Mouse (Mus musculus) liver, embryonic 18 days (tissue): ENCODE data around the gene Gltpd2. TPM values are rescaled to one million over a fixed set of nuclear protein-coding genes. Genes with fewer than 3 reads are reported as not detected.

Source experiments
- polyA plus RNA-seq: library from polyadenylated mRNA; depleted of rRNA; stranded (reverse); fragments of >200 nt; gene quantifications from 2 replicates; pipeline ENCODE4 v1.2.3, GENCODE M21; 2012; rRNA removed

The Gltpd2 gene
- 20.0 TPM in 2 replicates for polyA plus RNA-seq

GRCm38 (mm10) chr11:70518923-70519322 lies at the start of gene Gltpd2:
TSS of gene Gltpd2 (plus strand) at chr11:70519196.

GRCm38 (mm10) chr11:70504970-70505369 lies 14.0 kb upstream of the Gltpd2 start, which contains the start of gene Tm4sf5:
TSS of gene Tm4sf5 (plus strand) at chr11:70505244.

DNA sequence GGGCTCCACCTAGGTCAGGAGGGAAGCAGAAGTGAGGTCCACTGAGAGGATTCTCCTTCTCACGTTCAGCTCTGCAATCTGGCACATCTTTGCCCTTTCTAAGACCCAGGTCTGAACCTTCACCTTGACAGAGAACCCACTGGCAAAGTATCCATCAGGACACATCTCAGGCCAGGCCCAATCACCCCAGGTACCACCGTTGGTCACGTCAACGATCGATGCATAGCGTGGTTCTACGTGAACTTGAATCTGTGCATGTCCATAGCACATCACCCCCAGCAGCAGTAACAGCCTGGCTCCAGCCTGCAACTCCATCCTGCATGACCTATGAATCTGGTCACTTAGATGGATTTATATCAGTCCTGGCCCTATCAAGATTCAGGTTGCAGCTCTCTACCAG lies 4.7 kb upstream of the Gltpd2 start, which contains the start of gene Vmo1:
Gene Vmo1, minus strand, starts transcription at position 329 of the 400 bp plus-strand sequence.

DNA sequence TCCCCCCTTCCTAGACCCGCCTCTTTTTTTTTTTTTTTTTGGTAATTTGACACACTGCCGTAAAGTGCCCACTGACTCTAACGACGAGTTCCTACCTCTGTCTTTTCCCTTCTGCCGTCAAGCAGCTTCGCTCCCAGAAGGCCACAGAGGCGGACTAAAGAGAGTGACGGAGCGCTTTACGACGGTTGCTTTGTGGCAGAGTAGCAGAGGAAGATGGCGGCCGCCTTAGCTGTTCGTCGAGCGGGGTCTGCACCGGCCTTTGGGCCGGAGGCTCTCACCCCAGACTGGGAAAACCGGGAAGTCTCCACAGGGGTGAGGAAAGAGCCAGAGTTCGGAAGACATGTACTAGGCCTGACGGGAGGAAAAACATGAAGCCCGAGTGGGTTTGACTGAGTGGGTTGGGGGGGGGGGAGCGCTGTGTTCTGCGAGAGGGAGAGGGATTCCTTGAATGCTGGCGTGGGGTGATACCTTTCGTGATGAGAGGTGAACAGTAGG lies 6.2 kb downstream of the Gltpd2 start, which contains the start of gene Psmb6:
Gene Psmb6, plus strand, starts transcription at position 184 of the 495 bp plus-strand sequence.

DNA sequence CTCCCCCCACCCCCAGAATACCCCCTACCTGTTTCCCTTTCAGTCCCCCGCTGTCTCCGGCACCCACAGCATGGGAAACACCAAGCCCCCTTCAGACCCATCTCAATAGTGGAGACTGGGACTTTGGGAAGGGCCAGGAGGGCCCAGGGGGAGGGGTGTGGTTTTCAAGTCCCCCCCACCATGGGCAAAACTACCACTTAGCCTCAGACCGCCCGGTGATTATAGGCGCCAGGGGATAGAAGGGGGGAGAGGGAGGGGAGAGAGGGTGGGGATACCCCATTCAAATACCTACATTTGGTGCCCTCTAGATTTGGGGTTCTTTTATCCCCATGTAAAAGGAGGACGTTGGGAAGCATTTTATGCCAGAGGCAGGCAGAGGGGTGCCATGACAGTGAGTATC lies 13.8 kb downstream of the Gltpd2 start, which contains the start of gene Gm40193:
Gene Gm40193, minus strand, starts transcription at position 101 of the 400 bp plus-strand sequence.

DNA sequence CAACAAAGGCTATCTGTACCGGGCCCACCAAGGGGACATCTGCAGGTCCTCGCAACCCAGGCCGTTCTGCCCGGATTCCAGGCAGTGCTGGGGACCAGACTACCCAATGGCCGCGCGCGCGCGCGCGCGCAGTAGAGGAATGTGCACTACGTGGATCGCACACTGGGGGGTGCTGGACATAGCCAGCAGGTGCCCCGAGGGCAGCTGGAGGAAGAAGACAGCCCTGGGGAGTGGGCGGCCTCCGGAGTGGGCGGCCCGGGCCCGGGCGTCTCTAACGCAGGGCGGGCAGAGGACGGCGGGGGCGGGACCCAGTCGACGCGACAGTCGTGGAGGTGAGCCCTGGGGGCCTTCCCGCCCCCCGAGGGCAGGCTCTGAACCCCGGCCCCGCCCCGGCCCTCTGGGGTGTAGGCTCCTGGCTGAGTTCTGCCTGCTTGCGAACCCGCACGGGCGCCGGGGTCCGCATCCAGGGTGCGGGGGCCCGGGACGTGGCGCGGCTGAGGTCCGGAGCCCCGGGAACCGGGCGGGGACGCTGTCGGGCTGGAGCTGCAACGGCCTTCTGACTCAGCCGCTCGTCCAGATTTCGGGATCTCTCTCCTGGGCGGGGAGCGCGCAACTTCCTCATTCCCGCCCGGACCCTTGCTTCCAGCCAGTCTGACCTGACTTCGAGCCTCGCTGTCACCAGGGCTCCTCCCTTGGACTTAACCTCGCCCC lies 21.0 kb downstream of the Gltpd2 start, which contains the start of gene Pld2:
Gene Pld2, plus strand, starts transcription at position 188 of the 711 bp plus-strand sequence.

DNA sequence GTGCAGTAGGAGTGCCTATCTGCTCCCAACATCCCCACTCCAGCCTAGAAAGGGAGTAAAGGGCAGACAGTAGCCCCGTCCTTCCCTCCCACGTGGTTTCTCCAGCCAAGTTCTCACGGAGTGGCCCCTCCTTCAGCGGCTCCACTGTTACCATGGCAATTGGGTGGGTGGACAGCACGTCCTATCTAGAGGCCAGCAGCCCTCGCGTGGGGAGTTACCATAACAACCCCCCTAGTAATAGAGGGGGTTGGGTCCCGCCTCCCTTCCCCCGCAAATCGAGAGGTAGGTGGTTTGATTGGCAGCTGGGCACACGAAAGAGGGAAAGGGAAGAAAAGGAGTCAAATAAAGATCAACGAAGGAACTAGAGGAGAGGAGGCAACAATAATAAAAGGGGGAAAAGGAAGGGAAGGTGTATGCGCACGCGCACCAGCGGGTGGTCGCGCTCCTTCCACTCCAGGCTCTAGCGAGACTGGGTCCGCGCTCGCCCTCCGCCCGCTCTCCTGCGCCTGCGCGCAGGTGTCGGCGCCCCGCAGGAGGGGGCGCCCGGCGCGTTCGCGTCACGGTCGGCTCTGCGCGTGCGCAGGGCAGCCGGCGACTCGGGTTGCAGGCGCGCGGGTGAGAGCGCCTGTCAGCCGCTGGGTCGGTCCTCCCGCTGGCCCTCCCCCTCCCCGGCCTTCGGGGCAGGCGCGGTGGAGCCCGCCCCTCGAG lies 43.4 kb downstream of the Gltpd2 start, which contains the start of gene Mink1:
Gene Mink1, plus strand, starts transcription at position 595 of the 708 bp plus-strand sequence.

Other genes starting within 250 kb of the Gltpd2 start
- gene Alox12e, start 196.6 kb upstream of the Gltpd2 start, polyA plus RNA-seq, result 0.07 and 0.15 TPM in 2 replicates
- 2.7 and 4.3 TPM in 2 replicates for gene Alox15, start 167.2 kb upstream of the Gltpd2 start, polyA plus RNA-seq
- gene Pelp1, start 109.2 kb upstream of the Gltpd2 start, polyA plus RNA-seq, result 6.3 and 7.7 TPM in 2 replicates
- 38.7 and 50.6 TPM in 2 replicates for gene Arrb2, start 86.6 kb upstream of the Gltpd2 start, polyA plus RNA-seq
- gene Med11, start 67.3 kb upstream of the Gltpd2 start, polyA plus RNA-seq, result 13.6 and 15.2 TPM in 2 replicates
- 0.85 and 0.97 TPM in 2 replicates for gene Zmynd15, start 59.8 kb upstream of the Gltpd2 start, polyA plus RNA-seq
- 6.0 and 7.3 TPM in 2 replicates for gene Cxcl16, start 59.2 kb upstream of the Gltpd2 start, polyA plus RNA-seq
- 0.95 and 1.3 TPM in 2 replicates for gene Tm4sf5, start 14.0 kb upstream of the Gltpd2 start, polyA plus RNA-seq
- 0.49 and 0.77 TPM in 2 replicates for gene Vmo1, start 4.6 kb upstream of the Gltpd2 start, polyA plus RNA-seq
- gene Psmb6, start 6.2 kb downstream of the Gltpd2 start, polyA plus RNA-seq, result 144 and 153 TPM in 2 replicates
- not detected in 2 replicates for gene Gm40193, start 13.7 kb downstream of the Gltpd2 start, polyA plus RNA-seq
- 4.7 and 5.0 TPM in 2 replicates for gene Pld2, start 20.9 kb downstream of the Gltpd2 start, polyA plus RNA-seq
- 16.6 and 23.7 TPM in 2 replicates for gene Mink1, start 43.7 kb downstream of the Gltpd2 start, polyA plus RNA-seq
- gene 4930544D05Rik, start 96.7 kb downstream of the Gltpd2 start, polyA plus RNA-seq, result not detected in 2 replicates
- gene Chrne, start 100.0 kb downstream of the Gltpd2 start, polyA plus RNA-seq, result 0.08 and 0.17 TPM in 2 replicates
- gene Gp1ba, start 119.9 kb downstream of the Gltpd2 start, polyA plus RNA-seq, result 2.2 and 2.8 TPM in 2 replicates
- 50.1 and 53.4 TPM in 2 replicates for gene Rnf167, start 128.0 kb downstream of the Gltpd2 start, polyA plus RNA-seq
- gene Slc25a11, start 128.3 kb downstream of the Gltpd2 start, polyA plus RNA-seq, result 72.3 and 79.7 TPM in 2 replicates
- 372 and 387 TPM in 2 replicates for gene Pfn1, start 135.4 kb downstream of the Gltpd2 start, polyA plus RNA-seq
- 4.5 and 4.8 TPM in 2 replicates for gene Eno3, start 138.0 kb downstream of the Gltpd2 start, polyA plus RNA-seq
- 41.6 and 44.2 TPM in 2 replicates for gene Spag7, start 150.2 kb downstream of the Gltpd2 start, polyA plus RNA-seq
- gene Camta2, start 168.9 kb downstream of the Gltpd2 start, polyA plus RNA-seq, result 3.3 and 4.2 TPM in 2 replicates
- 2.8 and 2.9 TPM in 2 replicates for gene Inca1, start 181.0 kb downstream of the Gltpd2 start, polyA plus RNA-seq
- gene Kif1c, start 181.4 kb downstream of the Gltpd2 start, polyA plus RNA-seq, result 13.2 and 15.3 TPM in 2 replicates
- gene Zfp3, start 245.0 kb downstream of the Gltpd2 start, polyA plus RNA-seq, result 1.1 TPM in 2 replicates